ENCODE assay signal across 35 mouse cellular contexts in the genomic region with DNA sequence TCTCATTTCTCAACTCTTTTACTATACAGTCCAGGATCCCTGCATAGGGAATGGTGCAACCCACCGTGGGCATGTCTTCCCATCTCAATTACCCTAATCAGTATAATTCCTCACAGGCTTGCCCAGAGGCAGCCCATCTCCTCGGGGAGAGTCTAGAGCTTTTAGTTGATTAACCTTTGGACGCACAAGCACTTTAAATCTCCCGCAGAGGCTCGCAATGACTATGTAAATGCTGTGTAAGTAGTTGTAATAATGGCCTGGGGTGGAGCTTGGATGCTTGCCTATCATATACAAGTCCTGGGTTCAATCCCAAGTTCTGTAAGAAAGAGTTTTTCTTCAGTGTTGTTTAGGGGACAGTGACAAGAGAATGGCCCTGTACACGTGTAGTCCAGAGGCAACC. TPM values are rescaled to one million over a fixed set of nuclear protein-coding genes. Genes with fewer than 3 reads are reported as not detected.
"Had no signal": no experiment of that assay in that cellular context is flagged by ENCODE, and none has a peak within 500 bp of the region (broad histone marks: within the 10 kb centered on the region; RNA-seq: fewer than 3 reads in every experiment).

No protein-coding gene starts in this region.

- DNase-seq: cerebellum, adult 9-10 months; cerebellum, adult 9-11 months; cerebellum, postnatal 10 days; cerebellum, postnatal 14 days; cerebellum, postnatal 25 days; cerebellum, postnatal 36 days; embryo, embryonic 11 days; gastrocnemius, adult 2 months; gastrocnemius, postnatal 10 days; gastrocnemius, postnatal 14 days; gastrocnemius, postnatal 25 days; gastrocnemius, postnatal 36 days; heart, adult 18-20 months; heart, adult 2 months had no signal

- H3K4me1 ChIP-seq: embryonic facial prominence, embryonic 12.5 days; embryonic facial prominence, embryonic 13.5 days; embryonic facial prominence, embryonic 15.5 days; forebrain, embryonic 12.5 days; forebrain, embryonic 15.5 days; heart, embryonic 10.5 days had no signal

- H3K27me3 ChIP-seq: embryonic facial prominence, embryonic 12.5 days; embryonic facial prominence, embryonic 13.5 days; embryonic facial prominence, embryonic 15.5 days; forebrain, embryonic 12.5 days; forebrain, embryonic 13.5 days; forebrain, embryonic 15.5 days had no signal

- H3K4me2 ChIP-seq: embryonic facial prominence, embryonic 12.5 days; embryonic facial prominence, embryonic 13.5 days; embryonic facial prominence, embryonic 15.5 days; forebrain, embryonic 12.5 days; forebrain, embryonic 13.5 days; forebrain, embryonic 15.5 days had no signal

- H3K36me3 ChIP-seq: embryonic facial prominence, embryonic 10.5 days; embryonic facial prominence, embryonic 12.5 days; embryonic facial prominence, embryonic 13.5 days; embryonic facial prominence, embryonic 15.5 days; forebrain, embryonic 10.5 days; forebrain, embryonic 12.5 days; forebrain, embryonic 15.5 days; heart, embryonic 10.5 days had no signal

- H3K9ac ChIP-seq: embryonic facial prominence, embryonic 12.5 days; embryonic facial prominence, embryonic 13.5 days; embryonic facial prominence, embryonic 15.5 days; forebrain, embryonic 12.5 days; forebrain, embryonic 13.5 days; forebrain, embryonic 15.5 days had no signal

- ATAC-seq: forebrain, embryonic 13.5 days; forebrain, embryonic 14.5 days; forebrain, embryonic 15.5 days; forebrain, embryonic 16.5 days had no signal

- H3K4me3 ChIP-seq: embryonic facial prominence, embryonic 10.5 days; embryonic facial prominence, embryonic 12.5 days; embryonic facial prominence, embryonic 13.5 days; embryonic facial prominence, embryonic 15.5 days; erythroblast, embryonic 14.5 days; forebrain, embryonic 10.5 days; forebrain, embryonic 12.5 days; forebrain, embryonic 13.5 days; forebrain, embryonic 15.5 days; gastrocnemius, adult 2 months; heart, adult 2 months; heart, embryonic 10.5 days had no signal

- H3K27ac ChIP-seq: embryonic facial prominence, embryonic 10.5 days; embryonic facial prominence, embryonic 12.5 days; embryonic facial prominence, embryonic 13.5 days; embryonic facial prominence, embryonic 15.5 days; forebrain, embryonic 10.5 days; forebrain, embryonic 12.5 days; forebrain, embryonic 13.5 days; forebrain, embryonic 15.5 days; gastrocnemius, adult 2 months; heart, adult 2 months; heart, embryonic 10.5 days had no signal

- H3K9me3 ChIP-seq: embryonic facial prominence, embryonic 10.5 days; embryonic facial prominence, embryonic 12.5 days; embryonic facial prominence, embryonic 13.5 days; embryonic facial prominence, embryonic 15.5 days; forebrain, embryonic 10.5 days; forebrain, embryonic 12.5 days; forebrain, embryonic 13.5 days; forebrain, embryonic 15.5 days; heart, embryonic 10.5 days had no signal

RNA-seq across cellular contexts. Expression of gene Dmrt1, which starts 18.7 kb away (rescaled TPM):
- total RNA-seq: common myeloid progenitor, adult 5-6 weeks; gastrocnemius, adult 18-20 months; gastrocnemius, adult 2 months; gastrocnemius, adult 8-10 months; gastrocnemius, postnatal 10 days; gastrocnemius, postnatal 14 days; gastrocnemius, postnatal 25 days; gastrocnemius, postnatal 36 days; gastrocnemius, postnatal 4 days; granulocyte monocyte progenitor cell, adult 5-6 weeks; heart, adult 18-20 months; heart, adult 2 months; heart, adult 8-10 months had no signal
- polyA plus RNA-seq: cortical plate, adult 2 months; erythroblast, embryonic 14.5 days; forebrain, embryonic 16.5 days; frontal cortex, adult 2 months; gonadal fat pad, adult 2 months; heart, adult 2 months; heart, embryonic 10.5 days had no signal
